Mouse (Mus musculus) embryo, embryonic 11 days (tissue): ENCODE results near the gene Sipa1l2.
"Not testable (repeated sequence)": the region's sequence is repeated elsewhere in the genome, so short reads cannot be mapped to it uniquely, and the experiment has no call there.

Source experiments
- DNase-seq: peaks from one replicate; pipeline ENCODE4 v3.0.0-alpha.2; 2015

Gene Sipa1l2

GRCm38 (mm10) chr8:125533709-125534108 lies 35.9 kb downstream of the Sipa1l2 start:
- no peak for DNase-seq

GRCm38 (mm10) chr8:125532953-125533352 lies 36.7 kb downstream of the Sipa1l2 start:
- no peak for DNase-seq

- DNase-seq: no peak
Measured at GRCm38 (mm10) chr8:125532177-125532576, 37.4 kb downstream of the Sipa1l2 start.

- no peak for DNase-seq
Measured at GRCm38 (mm10) chr8:125531640-125532039, 38.0 kb downstream of the Sipa1l2 start.

GRCm38 (mm10) chr8:125531088-125531438 lies 38.5 kb downstream of the Sipa1l2 start:
- DNase-seq: no peak

- DNase-seq: no peak
Measured at GRCm38 (mm10) chr8:125530187-125531087, 39.2 kb downstream of the Sipa1l2 start.

GRCm38 (mm10) chr8:125529019-125529418 lies 40.6 kb downstream of the Sipa1l2 start:
- DNase-seq: no peak

- DNase-seq: no peak
Measured at GRCm38 (mm10) chr8:125527941-125528340, 41.7 kb downstream of the Sipa1l2 start.

- DNase-seq: peak; percentile 61
Measured at GRCm38 (mm10) chr8:125526999-125527398, 42.6 kb downstream of the Sipa1l2 start.

GRCm38 (mm10) chr8:125526582-125526981 lies 43.0 kb downstream of the Sipa1l2 start:
- DNase-seq: peak; percentile 68

- DNase-seq: no peak
Measured at GRCm38 (mm10) chr8:125524479-125524878, 45.1 kb downstream of the Sipa1l2 start.

- no peak for DNase-seq
Measured at GRCm38 (mm10) chr8:125523213-125523612, 46.4 kb downstream of the Sipa1l2 start.

GRCm38 (mm10) chr8:125522151-125522550 lies 47.5 kb downstream of the Sipa1l2 start:
- DNase-seq: no peak

- no peak for DNase-seq
Measured at GRCm38 (mm10) chr8:125521087-125521486, 48.5 kb downstream of the Sipa1l2 start.

GRCm38 (mm10) chr8:125520308-125520707 lies 49.3 kb downstream of the Sipa1l2 start:
- not testable (repeated sequence) for DNase-seq

- no peak for DNase-seq
Measured at GRCm38 (mm10) chr8:125518951-125519350, 50.7 kb downstream of the Sipa1l2 start.

- no peak for DNase-seq
Measured at GRCm38 (mm10) chr8:125518301-125518700, 51.3 kb downstream of the Sipa1l2 start.

- DNase-seq: no peak
Measured at GRCm38 (mm10) chr8:125517397-125517796, 52.2 kb downstream of the Sipa1l2 start.

GRCm38 (mm10) chr8:125516115-125516905 lies 53.3 kb downstream of the Sipa1l2 start:
- no peak for DNase-seq

GRCm38 (mm10) chr8:125515665-125516064 lies 53.9 kb downstream of the Sipa1l2 start:
- no peak for DNase-seq

- peak; percentile 58 for DNase-seq
Measured at GRCm38 (mm10) chr8:125513935-125514334, 55.7 kb downstream of the Sipa1l2 start.

- DNase-seq: no peak
Measured at GRCm38 (mm10) chr8:125513242-125513866, 56.3 kb downstream of the Sipa1l2 start.

GRCm38 (mm10) chr8:125512561-125512960 lies 57.0 kb downstream of the Sipa1l2 start:
- DNase-seq: no peak
